Mouse (Mus musculus) lung, adult 2 months (tissue): ENCODE measurements around the gene Slc13a2.

Experiments
- CTCF ChIP-seq: fragments of 200-500 bp; IDR thresholded peaks from 2 replicates; pipeline ENCODE4 v1.5.1; 2011; ENCODE audit warnings: mild to moderate bottlenecking, low read length, control low read depth; ENCODE audit not compliant: insufficient read depth
- POLR2A ChIP-seq: fragments of 200-500 bp; IDR thresholded peaks from 2 replicates; pipeline ENCODE4 v1.6.1; 2011; ENCODE audit warnings: low read depth, mild to moderate bottlenecking, control low read depth, low read length, borderline replicate concordance; ENCODE audit errors: extremely low read depth

GRCm38 (mm10) chr11:78438399-78438930 is 16.4 kb upstream of the Slc13a2 start:
- TF ChIP-seq CTCF (no peak), POLR2A (no peak)
